Mouse (Mus musculus): ENCODE results near the gene BC051665. TPM values are rescaled to one million over a fixed set of nuclear protein-coding genes. Genes with fewer than 3 reads are reported as not detected.

BC051665 gene
- total and polyA plus RNA-seq, 3 experiments, result not detected

- Histone ChIP-seq H3K36me3 (replicated peaks) (no peaks in the 10 kb centered on the region), H3K9me3 (replicated peaks) (peaks cover 85% of the 10 kb centered on the region), H3K27me3 (ENCODE audit: insufficient read depth, low read length) (no peaks in the 10 kb centered on the region), H3K4me1 (ENCODE audit: insufficient read depth, low read depth, low read length) (no peaks in the 10 kb centered on the region), H3K4me3 (ENCODE audit: low read depth, low read length) (no peak overlapping the region)
- DNase-seq (ENCODE audit: low spot score) (no peak), ATAC-seq (ENCODE audit: extremely low read depth, insufficient number of reproducible peaks, low FRiP score, poor library complexity, severe bottlenecking) (no peak)
- TF ChIP-seq TAL1 (conservative IDR thresholded peaks at IDR 0.05; ENCODE audit: low read depth, low read length) (no peak), GATA1 (IDR thresholded peaks at IDR 0.05; ENCODE audit: borderline replicate concordance, low read length) (no peak), GATA2 (IDR thresholded peaks at IDR 0.05; ENCODE audit: borderline replicate concordance, low read depth, low read length) (no peak), CTCF (IDR thresholded peaks at IDR 0.05; ENCODE audit: low read depth, low read length) (no peak), POLR2AphosphoS5 (IDR thresholded peaks at IDR 0.05; ENCODE audit: insufficient replicate concordance, low read depth, low read length) (no peak)
These were observed 43.6 kb downstream of the BC051665 start for GRCm38 (mm10) chr13:60742611-60743010.

GRCm38 (mm10) chr13:60740248-60740647, 45.9 kb downstream of the BC051665 start:
- Histone ChIP-seq H3K27me3 (ENCODE audit: insufficient read depth, low read length) (no peaks in the 10 kb centered on the region), H3K36me3 (replicated peaks) (no peaks in the 10 kb centered on the region), H3K4me1 (ENCODE audit: insufficient read depth, low read depth, low read length) (no peaks in the 10 kb centered on the region), H3K4me3 (ENCODE audit: low read depth, low read length) (no peak overlapping the region), H3K9me3 (replicated peaks) (peaks cover 90% of the 10 kb centered on the region)
- TF ChIP-seq CTCF (IDR thresholded peaks at IDR 0.05; ENCODE audit: low read depth, low read length) (no peak), GATA2 (IDR thresholded peaks at IDR 0.05; ENCODE audit: borderline replicate concordance, low read depth, low read length) (no peak), POLR2AphosphoS5 (IDR thresholded peaks at IDR 0.05; ENCODE audit: insufficient replicate concordance, low read depth, low read length) (no peak), TAL1 (conservative IDR thresholded peaks at IDR 0.05; ENCODE audit: low read depth, low read length) (no peak), GATA1 (IDR thresholded peaks at IDR 0.05; ENCODE audit: borderline replicate concordance, low read length) (no peak)
- ATAC-seq (ENCODE audit: extremely low read depth, insufficient number of reproducible peaks, low FRiP score, poor library complexity, severe bottlenecking) (no peak), DNase-seq (ENCODE audit: low spot score) (no peak)

GRCm38 (mm10) chr13:60738429-60738828, 47.7 kb downstream of the BC051665 start:
- no peaks in the 10 kb centered on the region for H3K27me3 ChIP-seq (ENCODE audit: insufficient read depth, low read length)
- no peak for ATAC-seq (ENCODE audit: extremely low read depth, insufficient number of reproducible peaks, low FRiP score, poor library complexity, severe bottlenecking)
- peaks cover 86% of the 10 kb centered on the region for H3K9me3 ChIP-seq (replicated peaks)
- no peak for DNase-seq (ENCODE audit: low spot score)
- TF ChIP-seq CTCF (IDR thresholded peaks at IDR 0.05; ENCODE audit: low read depth, low read length) (no peak), GATA1 (IDR thresholded peaks at IDR 0.05; ENCODE audit: borderline replicate concordance, low read length) (no peak), GATA2 (IDR thresholded peaks at IDR 0.05; ENCODE audit: borderline replicate concordance, low read depth, low read length) (no peak), TAL1 (conservative IDR thresholded peaks at IDR 0.05; ENCODE audit: low read depth, low read length) (no peak), POLR2AphosphoS5 (IDR thresholded peaks at IDR 0.05; ENCODE audit: insufficient replicate concordance, low read depth, low read length) (no peak)
- H3K4me1 ChIP-seq (ENCODE audit: insufficient read depth, low read depth, low read length), result no peaks in the 10 kb centered on the region
- no peaks in the 10 kb centered on the region for H3K36me3 ChIP-seq (replicated peaks)
- H3K4me3 ChIP-seq (ENCODE audit: low read depth, low read length), result no peak overlapping the region

- H3K4me3 ChIP-seq (ENCODE audit: low read depth, low read length), result no peak overlapping the region
- no peak for DNase-seq (ENCODE audit: low spot score)
These were observed 48.4 kb downstream of the BC051665 start for GRCm38 (mm10) chr13:60737632-60738324.

GRCm38 (mm10) chr13:60736421-60737105, 49.6 kb downstream of the BC051665 start:
- no peak for TF ChIP-seq POLR2AphosphoS5 (IDR thresholded peaks at IDR 0.05; ENCODE audit: insufficient replicate concordance, low read depth, low read length)
- TF ChIP-seq GATA2 (IDR thresholded peaks at IDR 0.05; ENCODE audit: borderline replicate concordance, low read depth, low read length), result no peak
- TF ChIP-seq TAL1 (conservative IDR thresholded peaks at IDR 0.05; ENCODE audit: low read depth, low read length), result no peak
- TF ChIP-seq GATA1 (IDR thresholded peaks at IDR 0.05; ENCODE audit: borderline replicate concordance, low read length), result no peak
- no peak for TF ChIP-seq CTCF (IDR thresholded peaks at IDR 0.05; ENCODE audit: low read depth, low read length)
- ATAC-seq (ENCODE audit: extremely low read depth, insufficient number of reproducible peaks, low FRiP score, poor library complexity, severe bottlenecking), result no peak
- Histone ChIP-seq H3K27me3 (ENCODE audit: insufficient read depth, low read length) (no peaks in the 10 kb centered on the region), H3K4me3 (ENCODE audit: low read depth, low read length) (no peak overlapping the region), H3K9me3 (replicated peaks) (peaks cover 79% of the 10 kb centered on the region), H3K36me3 (replicated peaks) (no peaks in the 10 kb centered on the region), H3K4me1 (ENCODE audit: insufficient read depth, low read depth, low read length) (no peaks in the 10 kb centered on the region)
- no peak for DNase-seq (ENCODE audit: low spot score)

More at GRCm38 (mm10) chr13:60737632-60738324, 48.4 kb downstream of the BC051665 start:
- H3K36me3 ChIP-seq (replicated peaks), result no peaks in the 10 kb centered on the region
- H3K4me1 ChIP-seq (ENCODE audit: insufficient read depth, low read depth, low read length), result no peaks in the 10 kb centered on the region
- TF ChIP-seq POLR2AphosphoS5 (IDR thresholded peaks at IDR 0.05; ENCODE audit: insufficient replicate concordance, low read depth, low read length), result no peak
- TF ChIP-seq CTCF (IDR thresholded peaks at IDR 0.05; ENCODE audit: low read depth, low read length), result no peak
- TF ChIP-seq GATA2 (IDR thresholded peaks at IDR 0.05; ENCODE audit: borderline replicate concordance, low read depth, low read length), result no peak
- no peak for TF ChIP-seq GATA1 (IDR thresholded peaks at IDR 0.05; ENCODE audit: borderline replicate concordance, low read length)
- TF ChIP-seq TAL1 (conservative IDR thresholded peaks at IDR 0.05; ENCODE audit: low read depth, low read length), result no peak
- no peaks in the 10 kb centered on the region for H3K27me3 ChIP-seq (ENCODE audit: insufficient read depth, low read length)
- peaks cover 84% of the 10 kb centered on the region for H3K9me3 ChIP-seq (replicated peaks)
- no peak for ATAC-seq (ENCODE audit: extremely low read depth, insufficient number of reproducible peaks, low FRiP score, poor library complexity, severe bottlenecking)

- no peaks in the 10 kb centered on the region for H3K36me3 ChIP-seq (replicated peaks)
- no peak for DNase-seq (ENCODE audit: low spot score)
- peaks cover 77% of the 10 kb centered on the region for H3K9me3 ChIP-seq (replicated peaks)
- H3K4me3 ChIP-seq (ENCODE audit: low read depth, low read length), result no peak overlapping the region
- ATAC-seq (ENCODE audit: extremely low read depth, insufficient number of reproducible peaks, low FRiP score, poor library complexity, severe bottlenecking), result no peak
- TF ChIP-seq POLR2AphosphoS5 (IDR thresholded peaks at IDR 0.05; ENCODE audit: insufficient replicate concordance, low read depth, low read length) (no peak), GATA2 (IDR thresholded peaks at IDR 0.05; ENCODE audit: borderline replicate concordance, low read depth, low read length) (no peak)
- H3K27me3 ChIP-seq (ENCODE audit: insufficient read depth, low read length), result no peaks in the 10 kb centered on the region
- no peaks in the 10 kb centered on the region for H3K4me1 ChIP-seq (ENCODE audit: insufficient read depth, low read depth, low read length)
These were observed 50.9 kb downstream of the BC051665 start for GRCm38 (mm10) chr13:60735306-60735705.

Other genes with a start within 250 kb of the BC051665 start
- gene Dapk1, start 184.4 kb downstream of the BC051665 start, total RNA-seq (2014; fragmentation: Nextera tagmentation), result not detected in 2 replicates
- 0.05 TPM in 1 of 2 replicates, not detected in the other for gene Dapk1, start 184.4 kb downstream of the BC051665 start, total RNA-seq (2017)
- gene Dapk1, start 184.4 kb downstream of the BC051665 start, polyA plus RNA-seq (2012), result not detected in 2 replicates
- not detected in 2 replicates for gene Ctsll3, start 16.5 kb upstream of the BC051665 start, total RNA-seq (2014; fragmentation: Nextera tagmentation)
- not detected in 2 replicates for gene Ctsll3, start 16.5 kb upstream of the BC051665 start, total RNA-seq (2017)
- gene Ctsll3, start 16.5 kb upstream of the BC051665 start, polyA plus RNA-seq (2012), result not detected in 2 replicates
- gene 4930486L24Rik, start 78.1 kb upstream of the BC051665 start, total RNA-seq (2014; fragmentation: Nextera tagmentation), result not detected in 2 replicates
- not detected in 2 replicates for gene 4930486L24Rik, start 78.1 kb upstream of the BC051665 start, total RNA-seq (2017)
- gene 4930486L24Rik, start 78.1 kb upstream of the BC051665 start, polyA plus RNA-seq (2012), result not detected in 2 replicates
- gene Gm49392, start 110.5 kb upstream of the BC051665 start, total RNA-seq (2014; fragmentation: Nextera tagmentation), result not detected in 2 replicates
- gene Gm49392, start 110.5 kb upstream of the BC051665 start, total RNA-seq (2017), result not detected in 2 replicates
- gene Gm49392, start 110.5 kb upstream of the BC051665 start, polyA plus RNA-seq (2012), result not detected in 2 replicates
- not detected in 2 replicates for gene Ctla2b, start 111.1 kb upstream of the BC051665 start, total RNA-seq (2014; fragmentation: Nextera tagmentation)
- gene Ctla2b, start 111.1 kb upstream of the BC051665 start, total RNA-seq (2017), result 0.22 and 0.29 TPM in 2 replicates
- not detected in 2 replicates for gene Ctla2b, start 111.1 kb upstream of the BC051665 start, polyA plus RNA-seq (2012)
- gene Tpbpb, start 118.5 kb upstream of the BC051665 start, total RNA-seq (2014; fragmentation: Nextera tagmentation), result not detected in 2 replicates
- gene Tpbpb, start 118.5 kb upstream of the BC051665 start, total RNA-seq (2017), result not detected in 2 replicates
- not detected in 2 replicates for gene Tpbpb, start 118.5 kb upstream of the BC051665 start, polyA plus RNA-seq (2012)
- gene Gm49393, start 149.2 kb upstream of the BC051665 start, total RNA-seq (2014; fragmentation: Nextera tagmentation), result not detected in 2 replicates
- gene Gm49393, start 149.2 kb upstream of the BC051665 start, total RNA-seq (2017), result not detected in 2 replicates
- not detected in 2 replicates for gene Gm49393, start 149.2 kb upstream of the BC051665 start, polyA plus RNA-seq (2012)
- gene Gm49391, start 150.2 kb upstream of the BC051665 start, total RNA-seq (2014; fragmentation: Nextera tagmentation), result not detected in 2 replicates
- not detected in 2 replicates for gene Gm49391, start 150.2 kb upstream of the BC051665 start, total RNA-seq (2017)
- gene Gm49391, start 150.2 kb upstream of the BC051665 start, polyA plus RNA-seq (2012), result not detected in 2 replicates
- gene Ctla2a, start 150.3 kb upstream of the BC051665 start, total RNA-seq (2014; fragmentation: Nextera tagmentation), result not detected in 2 replicates
- gene Ctla2a, start 150.3 kb upstream of the BC051665 start, total RNA-seq (2017), result 1.3 and 1.9 TPM in 2 replicates
- gene Ctla2a, start 150.3 kb upstream of the BC051665 start, polyA plus RNA-seq (2012), result not detected in 2 replicates
- gene Tpbpa, start 155.6 kb upstream of the BC051665 start, total RNA-seq (2014; fragmentation: Nextera tagmentation), result not detected in 2 replicates
- 0.33 TPM in 1 of 2 replicates, not detected in the other for gene Tpbpa, start 155.6 kb upstream of the BC051665 start, total RNA-seq (2017)
- gene Tpbpa, start 155.6 kb upstream of the BC051665 start, polyA plus RNA-seq (2012), result not detected in 2 replicates
- not detected in 2 replicates for gene Ctsj, start 219.6 kb upstream of the BC051665 start, total RNA-seq (2014; fragmentation: Nextera tagmentation)
- 0.12 TPM in 1 of 2 replicates, not detected in the other for gene Ctsj, start 219.6 kb upstream of the BC051665 start, total RNA-seq (2017)
- not detected in 2 replicates for gene Ctsj, start 219.6 kb upstream of the BC051665 start, polyA plus RNA-seq (2012)